Mouse (Mus musculus) limb, embryonic 10.5 days (tissue): ENCODE data around the gene Qtrt1. TPM values are rescaled to one million over a fixed set of nuclear protein-coding genes. Genes with fewer than 3 reads are reported as not detected.

Experiments used
- DNase-seq: peaks from one replicate; pipeline ENCODE4 v3.0.0-alpha.2; 2017; ENCODE audit warnings: low spot score
- H3K27ac ChIP-seq: fragments of 300-500 bp; sonication (generic); 2 replicates; pipeline ENCODE4 v1.5.1; 2016; ENCODE audit warnings: mild to moderate bottlenecking
- H3K27me3 ChIP-seq: fragments of 300-500 bp; sonication (generic); 2 replicates; pipeline ENCODE4 v1.6.1; 2016; ENCODE audit warnings: low read depth, mild to moderate bottlenecking; ENCODE audit not compliant: poor library complexity, severe bottlenecking
- H3K36me3 ChIP-seq: fragments of 300-500 bp; sonication (generic); 2 replicates; pipeline ENCODE4 v1.6.1; 2016; ENCODE audit warnings: mild to moderate bottlenecking, moderate library complexity
- H3K4me1 ChIP-seq: fragments of 300-500 bp; sonication (generic); 2 replicates; pipeline ENCODE4 v1.6.1; 2016
- H3K4me3 ChIP-seq: fragments of 300-500 bp; sonication (generic); 2 replicates; pipeline ENCODE4 v1.5.1; 2016; ENCODE audit warnings: mild to moderate bottlenecking, moderate library complexity
- H3K9me3 ChIP-seq: fragments of 300-500 bp; sonication (generic); replicated peaks from 2 replicates; pipeline ENCODE4 v1.6.1; 2016; ENCODE audit warnings: mild to moderate bottlenecking
- WGBS: fragments of 180-500 bp; shearing (Covaris S2); methylation state at CpG from one replicate; pipeline ENCODE4 v1.1.7; 2016; 5-methylcytosine and 5-hydroxymethylcytosine counted together
- polyA plus RNA-seq: library from polyadenylated mRNA; unstranded; fragments of >200 nt; fragmentation: Nextera tagmentation; extraction: Ambion mirVana; gene quantifications from 2 replicates; pipeline ENCODE4 v1.2.1, GENCODE M21; 2016

The Qtrt1 gene
- polyA plus RNA-seq, 1 experiment from 2014 or later: 66.2 TPM

GRCm38 (mm10) chr9:21426525-21426924 lies 14.9 kb downstream of the Qtrt1 start:
- no peak for DNase-seq
- no peaks in the 10 kb centered on the region for H3K27me3 ChIP-seq
- peak overlapping the region; percentile 84; the same call in 1 of the 2 replicates for H3K4me3 ChIP-seq
- no peaks in the 10 kb centered on the region for H3K9me3 ChIP-seq
- peaks cover 26% of the 10 kb centered on the region for H3K4me1 ChIP-seq
- peaks cover 9% of the 10 kb centered on the region for H3K36me3 ChIP-seq
- WGBS: 79% methylated on average over 2 of the region's 2 CpGs
- no peak overlapping the region for H3K27ac ChIP-seq

DNA sequence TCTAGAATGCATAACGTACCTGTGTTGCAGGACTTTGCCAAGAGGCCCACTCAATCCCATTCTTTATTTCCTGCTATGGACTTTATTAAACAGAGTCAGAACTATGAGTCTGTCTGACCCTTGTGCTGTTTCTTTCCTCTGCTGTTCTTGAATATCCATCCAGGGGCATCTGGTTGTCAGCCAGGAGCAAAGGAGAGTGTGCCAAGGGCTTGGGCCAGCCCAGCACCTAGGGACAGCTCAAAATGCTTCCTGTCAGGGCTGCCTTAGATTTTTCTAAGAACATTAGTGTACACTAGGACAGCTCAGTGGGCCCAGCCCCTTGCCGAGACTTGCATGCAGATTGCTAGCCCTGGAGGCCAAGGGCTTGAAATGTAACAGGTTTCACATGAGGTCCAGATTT lies 16.1 kb downstream of the Qtrt1 start:
- Histone ChIP-seq H3K4me3 (no peak overlapping the region), H3K9me3 (no peaks in the 10 kb centered on the region), H3K36me3 (peaks cover under 1% of the 10 kb centered on the region; the same call in 1 of the 2 replicates), H3K4me1 (peaks cover 26% of the 10 kb centered on the region), H3K27ac (no peak overlapping the region), H3K27me3 (no peaks in the 10 kb centered on the region)
- no peak for DNase-seq
- WGBS: 94% methylated on average over 2 of the region's 2 CpGs

GRCm38 (mm10) chr9:21428178-21428577 lies 16.5 kb downstream of the Qtrt1 start:
- Histone ChIP-seq H3K27me3 (no peaks in the 10 kb centered on the region), H3K4me3 (no peak overlapping the region), H3K27ac (no peak overlapping the region), H3K4me1 (peaks cover 26% of the 10 kb centered on the region), H3K9me3 (no peaks in the 10 kb centered on the region), H3K36me3 (no peaks in the 10 kb centered on the region)
- DNase-seq: no peak
- WGBS: 88% methylated on average over 6 of the region's 6 CpGs

- 84% methylated on average over 7 of the region's 7 CpGs for WGBS
- Histone ChIP-seq H3K4me1 (peaks cover 23% of the 10 kb centered on the region), H3K9me3 (no peaks in the 10 kb centered on the region), H3K4me3 (no peak overlapping the region), H3K27me3 (no peaks in the 10 kb centered on the region), H3K36me3 (no peaks in the 10 kb centered on the region), H3K27ac (no peak overlapping the region)
- DNase-seq: no peak
These were observed 19.1 kb downstream of the Qtrt1 start for GRCm38 (mm10) chr9:21430724-21431123.

- Histone ChIP-seq H3K27ac (no peak overlapping the region), H3K9me3 (no peaks in the 10 kb centered on the region), H3K27me3 (no peaks in the 10 kb centered on the region), H3K4me3 (no peak overlapping the region), H3K4me1 (peaks cover 12% of the 10 kb centered on the region; the same call in 1 of the 2 replicates), H3K36me3 (no peaks in the 10 kb centered on the region)
- 84% methylated on average over 7 of the region's 7 CpGs for WGBS
- DNase-seq: no peak
These were observed 20.4 kb downstream of the Qtrt1 start for GRCm38 (mm10) chr9:21432066-21432465.

- Histone ChIP-seq H3K27ac (no peak overlapping the region), H3K27me3 (no peaks in the 10 kb centered on the region), H3K9me3 (no peaks in the 10 kb centered on the region), H3K36me3 (no peaks in the 10 kb centered on the region), H3K4me3 (no peak overlapping the region), H3K4me1 (peaks cover 7% of the 10 kb centered on the region)
- WGBS: 92% methylated on average over 8 of the region's 8 CpGs
- DNase-seq: no peak
These were observed 22.1 kb downstream of the Qtrt1 start for GRCm38 (mm10) chr9:21433766-21434165.

DNA sequence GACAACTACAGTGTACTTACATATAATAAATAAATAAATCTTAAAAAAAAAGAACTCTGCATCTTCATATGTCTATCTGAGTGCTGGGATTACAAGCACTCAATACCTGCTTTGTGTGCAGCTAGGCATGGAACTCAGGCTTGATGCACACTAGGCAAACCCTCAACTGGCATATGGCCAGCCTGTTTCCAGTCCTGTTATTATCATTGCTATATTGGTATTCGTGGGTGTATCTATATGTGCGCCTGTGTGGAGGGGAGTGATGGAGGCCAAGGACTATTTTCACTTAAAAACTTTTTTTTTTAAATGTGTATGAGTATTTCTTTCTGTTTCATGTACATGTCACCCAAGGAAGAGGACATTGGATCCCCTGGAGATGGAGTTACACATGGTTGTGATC lies 22.8 kb downstream of the Qtrt1 start:
- no peak for DNase-seq
- Histone ChIP-seq H3K4me1 (peaks cover 7% of the 10 kb centered on the region), H3K4me3 (no peak overlapping the region), H3K36me3 (no peaks in the 10 kb centered on the region), H3K27ac (no peak overlapping the region), H3K27me3 (no peaks in the 10 kb centered on the region), H3K9me3 (no peaks in the 10 kb centered on the region)
- 93% methylated on average over 2 of the region's 2 CpGs for WGBS

GRCm38 (mm10) chr9:21435777-21436635 lies 24.4 kb downstream of the Qtrt1 start:
- no peak overlapping the region for H3K4me3 ChIP-seq
- no peaks in the 10 kb centered on the region for H3K9me3 ChIP-seq
- H3K4me1 ChIP-seq: peaks cover 2% of the 10 kb centered on the region
- 92% methylated on average over 7 of the region's 7 CpGs for WGBS
- no peak overlapping the region for H3K27ac ChIP-seq
- H3K27me3 ChIP-seq: no peaks in the 10 kb centered on the region
- DNase-seq: no peak
- H3K36me3 ChIP-seq: no peaks in the 10 kb centered on the region

DNA sequence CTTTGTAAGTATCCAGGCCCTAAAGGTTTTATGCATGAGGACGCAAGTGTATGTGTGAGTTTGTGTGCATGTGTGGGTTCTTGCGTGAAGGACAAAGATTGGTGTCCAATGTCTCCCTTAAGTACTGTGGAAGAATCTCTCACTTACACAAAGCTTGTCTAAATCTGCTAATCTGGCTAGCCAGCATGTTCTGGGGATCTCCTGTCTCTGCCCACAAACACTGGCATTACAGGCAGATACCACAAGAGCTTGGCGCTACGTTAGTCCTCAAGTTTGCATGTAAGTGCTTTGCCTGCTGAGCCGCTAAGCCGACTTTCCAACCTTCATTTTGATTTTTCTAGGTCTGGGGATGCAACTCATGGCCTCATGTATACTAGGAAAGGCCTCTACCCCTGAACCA lies 25.9 kb downstream of the Qtrt1 start:
- Histone ChIP-seq H3K4me1 (no peaks in the 10 kb centered on the region; the same call in 1 of the 2 replicates), H3K27ac (no peak overlapping the region), H3K36me3 (no peaks in the 10 kb centered on the region), H3K27me3 (no peaks in the 10 kb centered on the region), H3K4me3 (no peak overlapping the region), H3K9me3 (no peaks in the 10 kb centered on the region)
- no peak for DNase-seq
- WGBS: 93% methylated on average over 6 of the region's 6 CpGs

GRCm38 (mm10) chr9:21438219-21438618 lies 26.6 kb downstream of the Qtrt1 start:
- no peaks in the 10 kb centered on the region for H3K36me3 ChIP-seq
- 64% methylated on average over 3 of the region's 3 CpGs for WGBS
- H3K27me3 ChIP-seq: no peaks in the 10 kb centered on the region
- no peak overlapping the region for H3K27ac ChIP-seq
- no peaks in the 10 kb centered on the region for H3K9me3 ChIP-seq
- no peak for DNase-seq
- H3K4me3 ChIP-seq: no peak overlapping the region
- H3K4me1 ChIP-seq: no peaks in the 10 kb centered on the region; the same call in 1 of the 2 replicates

- no peaks in the 10 kb centered on the region; the same call in 1 of the 2 replicates for H3K4me1 ChIP-seq
These were observed 27.8 kb downstream of the Qtrt1 start for GRCm38 (mm10) chr9:21439456-21439855.

DNA sequence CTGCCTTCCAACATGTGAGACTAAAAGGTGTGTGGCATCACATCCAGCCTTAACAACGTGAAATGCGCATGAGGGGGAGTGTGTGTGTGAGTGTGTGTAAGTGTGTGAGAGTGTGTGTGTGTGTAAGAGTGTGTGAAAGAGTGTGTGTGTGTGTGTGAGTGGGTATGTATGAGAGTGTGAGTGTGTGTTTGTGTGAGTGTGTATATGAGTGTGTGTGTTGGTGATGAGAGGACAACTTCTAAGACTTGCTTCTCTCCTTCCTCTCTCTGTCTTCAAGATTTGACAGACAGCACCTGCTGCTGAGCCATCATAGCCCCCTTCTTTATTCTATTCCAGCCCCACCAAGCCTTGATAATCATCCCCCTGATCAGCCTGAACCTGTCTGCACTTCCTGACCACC lies 28.3 kb downstream of the Qtrt1 start:
- 97% methylated on average over 2 of the region's 2 CpGs for WGBS
- Histone ChIP-seq H3K36me3 (peaks cover 4% of the 10 kb centered on the region; the same call in 1 of the 2 replicates), H3K9me3 (no peaks in the 10 kb centered on the region), H3K4me1 (no peaks in the 10 kb centered on the region; the same call in 1 of the 2 replicates), H3K4me3 (no peak overlapping the region), H3K27me3 (no peaks in the 10 kb centered on the region), H3K27ac (no peak overlapping the region)
- DNase-seq: no peak

More at GRCm38 (mm10) chr9:21439456-21439855, 27.8 kb downstream of the Qtrt1 start:
- Histone ChIP-seq H3K4me3 (no peak overlapping the region), H3K27me3 (no peaks in the 10 kb centered on the region), H3K27ac (no peak overlapping the region), H3K9me3 (no peaks in the 10 kb centered on the region), H3K36me3 (no peaks in the 10 kb centered on the region)
- WGBS: 79% methylated on average over 3 of the region's 3 CpGs
- no peak for DNase-seq

DNA sequence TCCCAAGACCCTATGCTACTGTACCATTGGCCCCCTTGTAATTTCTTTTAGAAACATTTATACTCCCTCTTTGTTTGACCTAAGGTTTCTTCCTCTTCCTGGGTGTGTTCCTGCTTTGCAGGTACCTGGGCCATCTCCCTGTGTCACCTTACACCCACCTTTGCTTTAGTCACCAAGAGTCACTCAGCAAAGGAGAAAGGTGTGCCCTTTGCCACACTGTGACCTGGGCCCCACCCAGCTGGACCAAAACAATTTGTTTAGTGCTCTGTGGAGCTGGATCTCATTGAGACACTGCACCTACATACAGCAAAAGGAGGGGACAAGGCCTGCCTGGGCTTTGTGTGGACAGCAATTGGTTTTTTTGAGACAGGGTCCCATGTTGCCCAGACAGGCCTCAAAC lies 28.8 kb downstream of the Qtrt1 start:
- H3K27ac ChIP-seq: no peak overlapping the region
- no peak overlapping the region for H3K4me3 ChIP-seq
- no peaks in the 10 kb centered on the region; the same call in 1 of the 2 replicates for H3K4me1 ChIP-seq
- no peak for DNase-seq
- H3K27me3 ChIP-seq: no peaks in the 10 kb centered on the region
- peaks cover 9% of the 10 kb centered on the region; the same call in 1 of the 2 replicates for H3K36me3 ChIP-seq
- H3K9me3 ChIP-seq: no peaks in the 10 kb centered on the region
